Mouse (Mus musculus) heart, postnatal 0 days (tissue): Measurements from ENCODE around the gene Kyat1.

Experiments
- CTCF ChIP-seq: IDR thresholded peaks from 2 replicates; pipeline ENCODE4 v1.5.1; 2016; ENCODE audit warnings: antibody characterized with exemption, control low read depth, low read depth
- EP300 ChIP-seq: IDR thresholded peaks from 2 replicates; pipeline ENCODE4 v1.6.1; 2016; ENCODE audit warnings: antibody characterized with exemption, low read depth

DNA sequence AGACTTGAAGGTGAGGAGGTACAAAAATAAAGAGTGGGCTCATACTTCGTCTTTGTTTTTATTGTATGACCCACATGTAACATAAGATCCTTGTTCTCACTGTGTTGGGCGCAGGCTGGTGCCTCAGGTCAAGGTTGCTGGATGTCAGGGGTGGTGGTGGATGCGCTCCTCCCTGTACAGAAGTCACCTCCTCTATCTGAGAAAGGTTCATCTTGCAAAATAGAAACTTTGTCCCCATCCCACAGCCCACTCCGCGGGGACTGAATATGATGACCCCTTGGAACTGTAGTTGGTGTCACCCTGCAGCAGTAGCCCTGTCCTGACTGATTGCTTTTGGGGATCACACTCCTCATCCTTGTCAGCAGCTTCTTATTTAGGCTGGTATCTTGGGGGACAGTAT, 41.4 kb upstream of the Kyat1 start:
- TF ChIP-seq EP300 (no peak), CTCF (no peak)
